Mouse (Mus musculus): ENCODE results near the gene Mlf2.

Mlf2 gene

GRCm38 (mm10) chr6:124911533-124912218 is 19.5 kb upstream of the Mlf2 start, which contains the start of gene Lag3:
Gene Lag3, minus strand, starts transcription at chr6:124911705.
- DNase-seq (ENCODE audit: low read depth, low spot score) = no peak

- no peak for DNase-seq (ENCODE audit: low read depth, low spot score)
Measured at GRCm38 (mm10) chr6:124913214-124913613, 18.0 kb upstream of the Mlf2 start.

DNA sequence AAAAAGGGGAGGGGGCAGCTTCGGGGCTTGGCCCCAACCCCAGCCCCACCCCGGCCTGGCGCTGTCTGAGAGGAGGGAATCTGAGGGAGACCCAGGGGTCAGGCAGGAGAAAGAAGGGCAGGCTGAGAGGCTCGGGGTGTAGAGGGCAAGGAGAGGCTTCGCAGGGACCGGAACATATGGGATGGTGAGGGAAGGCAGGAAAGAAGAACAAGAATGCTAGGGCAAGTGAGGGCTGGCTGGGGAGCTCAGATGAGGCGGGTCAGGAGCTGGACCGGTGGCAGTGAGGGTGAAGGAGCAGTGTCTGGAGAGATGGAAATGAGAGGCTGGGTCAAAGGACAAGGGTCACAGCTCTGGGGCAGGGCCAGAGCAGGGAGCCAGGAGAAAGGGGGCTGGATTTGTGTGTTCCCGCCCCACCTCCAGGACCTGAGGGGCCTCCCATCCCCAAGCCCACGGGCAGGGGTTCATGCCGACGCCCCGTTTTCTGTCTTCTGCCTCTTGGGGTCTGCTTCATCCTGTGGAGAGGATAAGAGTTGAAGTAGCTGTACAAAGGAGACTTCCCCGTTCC is 17.4 kb upstream of the Mlf2 start:
- no peak for DNase-seq (ENCODE audit: low read depth, low spot score)

- no peak for DNase-seq (ENCODE audit: low read depth, low spot score)
Measured at GRCm38 (mm10) chr6:124914511-124914910, 16.7 kb upstream of the Mlf2 start.

DNA sequence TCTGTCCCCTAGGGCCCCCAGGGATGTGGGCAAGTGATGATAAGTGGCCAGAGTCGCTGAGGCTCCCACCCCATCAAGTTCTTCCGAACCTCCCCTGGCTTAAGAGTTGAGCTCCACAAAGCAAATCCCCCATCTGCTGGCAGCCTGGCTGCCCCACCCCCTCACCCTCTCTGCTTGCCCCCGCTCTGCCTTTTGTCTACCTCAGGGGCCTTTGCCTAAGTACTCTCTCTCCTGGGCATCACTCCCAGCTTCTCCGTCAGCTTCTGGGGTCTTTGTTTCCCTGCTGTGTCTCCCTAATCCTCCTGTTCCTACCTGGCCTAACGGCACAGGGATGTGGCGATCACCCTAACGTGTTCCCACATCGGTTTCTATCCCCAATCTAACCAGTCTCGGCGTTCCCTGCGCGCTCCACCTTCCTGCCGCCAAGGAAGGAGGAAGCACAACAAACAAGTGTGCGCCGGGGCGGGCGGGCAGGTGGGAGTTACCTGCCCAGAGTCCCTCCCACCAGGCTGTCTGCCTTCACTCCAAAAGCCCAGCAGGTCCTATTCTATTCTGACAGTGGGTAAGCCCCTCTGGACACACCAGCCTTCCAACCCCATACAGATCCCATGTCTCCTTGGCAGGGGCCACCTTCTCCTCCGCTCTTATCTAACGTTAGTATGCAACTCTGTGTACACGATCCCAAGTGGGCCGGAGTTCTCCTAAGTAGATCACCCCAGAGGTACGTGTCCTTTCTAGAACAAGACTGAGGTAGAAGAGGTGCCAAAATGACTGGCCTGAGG is 15.8 kb upstream of the Mlf2 start:
- DNase-seq (ENCODE audit: low read depth, low spot score) = no peak

- DNase-seq (ENCODE audit: low read depth, low spot score) = no peak
Measured at GRCm38 (mm10) chr6:124915942-124916694, 15.1 kb upstream of the Mlf2 start.

DNA sequence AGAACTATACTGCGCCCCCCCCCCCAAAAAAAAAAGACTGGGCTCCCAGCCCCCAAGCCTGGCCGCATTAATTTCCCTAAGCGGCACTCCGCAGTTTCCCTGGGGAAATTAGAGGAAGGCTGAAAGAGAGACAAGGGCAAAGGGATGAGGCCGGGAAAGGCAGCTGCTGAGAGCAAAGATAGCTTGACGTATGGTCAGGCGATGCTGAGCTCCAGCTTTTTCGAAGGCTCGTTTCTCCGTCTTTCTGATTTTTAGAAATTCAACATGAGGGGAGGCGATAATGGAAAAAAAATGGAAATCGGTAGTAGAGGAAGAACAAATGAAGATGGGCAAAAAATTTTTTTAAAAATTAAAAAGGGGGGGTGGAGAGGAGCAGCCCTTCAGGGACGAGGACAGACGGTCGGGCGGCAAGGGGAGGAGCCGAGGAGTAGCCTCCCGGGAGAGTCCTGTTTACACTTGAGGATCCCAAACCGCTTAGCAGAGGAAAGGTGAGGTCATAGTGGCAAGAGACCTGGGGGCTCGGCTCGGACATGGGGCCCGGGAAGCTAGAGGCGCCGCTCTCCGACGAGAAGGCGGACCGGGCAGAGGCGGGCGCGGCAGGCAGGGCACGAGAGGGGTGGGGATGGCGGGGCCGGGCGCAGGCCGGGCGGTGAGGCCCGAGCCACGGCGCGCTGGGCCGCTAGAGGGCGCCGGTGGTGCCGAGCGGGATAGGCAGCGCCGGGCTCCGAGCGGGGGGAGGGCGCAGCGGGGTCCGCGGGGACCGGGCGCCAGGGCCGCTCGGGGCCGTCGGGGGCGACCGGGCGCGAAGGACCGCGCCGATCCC is 14.3 kb upstream of the Mlf2 start:
- DNase-seq (ENCODE audit: low read depth, low spot score) = peak; percentile 46

- no peak for DNase-seq (ENCODE audit: low read depth, low spot score)
Measured at GRCm38 (mm10) chr6:124917518-124918330, 13.5 kb upstream of the Mlf2 start.

DNA sequence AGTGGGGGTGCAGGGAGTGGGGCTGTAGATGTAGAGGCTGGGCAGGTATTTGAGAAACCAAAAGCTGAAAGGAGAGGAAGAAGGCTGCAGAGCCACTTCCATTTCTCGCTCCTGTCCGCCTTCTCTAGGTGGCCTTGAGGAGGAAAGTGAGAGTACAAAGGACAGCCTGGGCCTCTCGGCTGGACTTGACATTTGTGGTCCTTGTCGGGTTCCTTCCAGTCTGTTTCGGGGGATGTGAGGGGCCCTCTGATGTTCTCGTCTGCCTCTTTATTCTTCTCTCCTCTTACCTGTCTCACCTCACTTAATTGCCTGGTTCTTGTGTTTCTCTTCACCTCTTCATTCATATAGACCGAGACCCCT is 12.9 kb upstream of the Mlf2 start:
- DNase-seq (ENCODE audit: low read depth, low spot score) = no peak

GRCm38 (mm10) chr6:124918890-124919627 is 12.1 kb upstream of the Mlf2 start:
- DNase-seq (ENCODE audit: low read depth, low spot score) = no peak

DNA sequence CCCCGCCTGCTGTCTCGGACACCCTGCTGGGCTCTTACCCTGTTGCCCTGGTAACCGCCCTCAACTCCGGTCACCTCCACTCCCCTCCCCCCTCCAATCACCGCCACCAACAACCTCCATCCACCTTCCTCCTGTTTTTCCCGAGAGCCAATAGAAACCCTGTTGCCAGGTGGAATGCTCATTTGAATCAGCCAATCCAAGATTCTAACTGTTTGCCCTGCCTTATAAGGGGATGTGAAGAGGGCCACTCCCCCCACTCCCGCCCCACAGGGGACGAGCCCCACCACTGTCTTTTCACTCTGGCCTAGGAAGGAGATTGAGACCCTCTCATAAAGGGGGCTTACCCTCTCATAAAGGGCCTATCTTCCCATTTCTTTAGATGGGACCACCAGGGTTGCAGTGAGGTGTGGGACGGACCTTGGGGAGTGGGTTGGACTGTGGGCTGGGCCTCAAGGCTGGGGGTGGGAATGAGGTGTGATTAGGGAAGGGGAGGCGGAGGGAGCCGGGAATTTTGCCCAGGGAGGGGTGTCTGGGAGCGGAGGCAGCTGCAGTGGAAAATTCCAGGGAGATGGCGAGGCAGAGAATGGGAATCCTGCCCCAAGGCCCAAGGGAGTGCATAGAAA is 11.4 kb upstream of the Mlf2 start, which contains the start of gene Ptms:
Gene Ptms, minus strand, starts transcription at position 409 of the 623 bp plus-strand sequence.
- no peak for DNase-seq (ENCODE audit: low read depth, low spot score)

DNA sequence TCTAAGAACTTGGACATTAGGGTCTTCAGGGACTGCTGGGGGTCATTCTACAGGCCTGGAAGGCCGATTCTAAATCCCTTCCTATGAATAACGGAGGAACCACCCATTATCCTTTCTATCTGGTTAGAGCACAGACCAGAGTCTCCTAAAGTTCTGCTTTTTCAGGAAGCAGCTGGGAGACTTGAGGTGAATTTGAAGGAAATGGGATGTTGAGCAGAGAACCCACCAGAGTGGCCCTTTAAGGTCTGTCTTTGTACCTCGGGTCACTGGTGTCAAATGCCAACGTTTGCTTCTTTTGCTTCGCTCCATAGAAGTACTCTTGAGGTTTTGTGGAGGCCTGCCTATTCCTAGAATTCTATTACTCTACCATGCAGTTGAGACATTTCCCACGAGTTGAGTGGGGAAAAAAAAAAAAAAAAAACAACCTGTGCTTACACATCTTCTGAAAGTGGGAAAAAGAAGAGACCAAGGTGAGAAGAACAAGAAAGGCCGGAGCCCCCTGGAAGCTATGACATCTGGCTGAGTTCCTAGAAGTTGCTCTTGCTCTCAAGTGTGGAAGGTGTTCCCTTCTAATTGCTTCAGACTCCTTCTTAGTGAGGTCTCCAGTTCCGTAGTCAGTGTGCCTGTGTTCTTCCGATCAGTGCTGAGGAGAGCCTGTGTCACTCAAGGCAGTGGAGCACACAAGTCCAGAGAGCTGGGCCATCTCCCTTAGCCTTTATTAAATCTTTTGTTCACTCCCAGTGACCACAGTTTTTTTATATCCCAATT is 10.7 kb upstream of the Mlf2 start:
- DNase-seq (ENCODE audit: low read depth, low spot score) = no peak

DNA sequence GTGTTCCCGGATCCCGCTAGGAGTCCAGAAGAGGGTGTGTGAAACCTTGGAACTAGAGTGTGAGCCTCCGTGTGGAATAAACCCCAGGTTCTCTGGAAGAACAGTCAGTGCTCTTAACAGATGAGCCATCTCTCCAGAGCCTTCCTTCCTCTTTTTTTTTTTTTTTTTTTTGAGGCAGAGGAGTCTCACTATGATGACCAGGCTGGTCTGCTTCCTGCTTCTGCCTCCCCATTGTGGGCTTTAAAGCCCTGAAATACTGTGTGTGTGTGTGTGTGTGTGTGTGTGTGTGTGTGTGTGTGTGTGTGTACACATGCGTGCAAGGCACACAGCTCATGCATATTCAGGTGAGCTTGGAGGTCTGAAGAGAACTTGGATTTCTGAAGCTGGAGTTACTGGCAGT is 9.6 kb upstream of the Mlf2 start:
- DNase-seq (ENCODE audit: low read depth, low spot score) = no peak

GRCm38 (mm10) chr6:124925173-124925793 is 5.9 kb upstream of the Mlf2 start:
- no peak for DNase-seq (ENCODE audit: low read depth, low spot score)

DNA sequence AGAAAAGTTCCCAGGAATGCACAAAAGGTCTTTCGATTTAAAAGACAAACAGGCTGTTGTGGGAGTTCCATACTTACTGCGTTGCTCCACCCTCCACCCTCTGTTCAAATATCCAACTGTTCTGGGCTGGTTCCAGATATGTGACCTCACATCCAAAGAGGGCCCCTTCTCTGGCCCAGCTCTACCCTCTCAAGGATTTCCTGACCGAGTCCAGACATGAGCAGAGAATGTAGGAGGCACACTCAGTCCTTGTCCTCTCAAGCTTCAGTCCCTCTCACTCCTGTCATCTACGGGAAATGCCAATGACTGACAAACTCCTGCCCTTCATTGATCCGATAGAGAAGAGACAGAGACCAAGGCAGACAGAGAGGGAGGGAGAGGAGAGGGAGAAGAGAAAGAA is 5.2 kb upstream of the Mlf2 start:
- no peak for DNase-seq (ENCODE audit: low read depth, low spot score)

DNA sequence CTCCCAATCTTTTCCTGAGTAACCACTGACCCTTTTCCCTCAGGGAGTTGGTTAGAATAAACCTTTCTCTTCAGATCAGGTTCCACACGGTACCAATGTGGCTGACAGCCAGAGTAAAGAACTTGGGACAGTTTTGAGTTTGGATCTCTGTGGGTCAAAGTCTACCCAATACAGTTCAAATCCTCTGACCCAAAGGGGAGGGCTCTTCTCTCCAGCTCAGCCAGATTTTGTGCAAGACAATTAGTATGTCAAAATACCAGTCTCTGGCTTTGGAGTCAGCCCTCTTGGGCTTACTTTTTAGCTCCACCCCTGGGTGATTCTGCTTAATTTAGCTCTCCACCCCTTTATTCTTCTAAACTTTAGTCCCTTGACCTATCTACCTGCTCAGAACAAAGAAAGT is 955 bp upstream of the Mlf2 start:
- DNase-seq (ENCODE audit: low read depth, low spot score) = no peak

DNA sequence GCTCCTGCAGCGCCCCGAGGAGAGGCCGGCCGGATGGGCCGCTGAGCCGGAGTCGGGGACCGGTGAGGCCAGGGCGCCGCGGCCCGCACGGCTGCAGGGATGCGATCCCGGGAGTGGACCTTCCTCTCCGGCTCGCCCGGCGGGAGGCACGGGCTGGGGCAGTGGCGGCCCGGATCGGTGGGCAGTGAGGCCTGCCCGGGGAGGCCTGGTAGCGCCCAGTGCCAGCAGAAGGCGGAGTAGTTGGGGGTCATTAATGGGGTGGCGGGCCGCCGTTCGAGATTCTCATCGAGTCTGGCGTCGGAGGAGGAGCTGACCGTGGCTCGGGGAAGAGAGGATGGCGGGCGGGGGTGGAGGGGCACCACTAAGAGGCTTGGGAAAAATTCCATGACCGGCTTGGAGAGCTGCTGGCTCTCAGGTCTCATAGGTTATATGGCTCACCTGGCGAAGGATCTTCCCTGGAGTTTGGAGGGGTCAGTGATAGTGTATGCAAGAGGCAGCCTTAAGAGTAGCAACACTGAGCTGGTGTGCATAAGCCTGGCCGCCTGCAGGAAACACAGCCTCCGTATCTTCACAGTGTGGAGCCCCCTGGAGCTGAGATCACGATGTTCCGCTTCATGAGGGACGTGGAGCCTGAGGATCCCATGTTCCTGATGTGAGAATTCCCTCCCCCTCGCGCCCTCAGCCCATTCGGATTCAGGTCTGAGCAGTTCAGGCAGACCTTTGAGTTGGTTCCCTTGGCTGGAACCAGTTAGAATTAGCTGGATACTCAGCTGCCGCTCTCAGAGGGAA is 533 bp downstream of the Mlf2 start:
- peak; percentile 20 for DNase-seq (ENCODE audit: low read depth, low spot score)
